Mouse (Mus musculus) testis, adult 10 weeks (tissue): ENCODE results near the gene Myl9. TPM values are rescaled to one million over a fixed set of nuclear protein-coding genes. Genes with fewer than 3 reads are reported as not detected.

Experiments
- polyA plus RNA-seq: library from polyadenylated mRNA; stranded (reverse); fragments of 350-450 nt; fragmentation: Illumina TruSeq; extraction: RNeasy Lipid Tissue Mini Kit (QIAGEN cat#74804); gene quantifications from one replicate; pipeline ENCODE4 v1.2.3, GENCODE M21; 2014; ENCODE audit warnings: low read depth, low replicate concordance

The Myl9 gene
- 8.3 TPM for polyA plus RNA-seq

GRCm38 (mm10) chr2:156774738-156775454 is at the start of gene Myl9:
TSS of gene Myl9 (plus strand) at chr2:156775420.

Other genes starting within 250 kb of the Myl9 start
- 4.6 TPM for gene Aar2, start 227.8 kb upstream of the Myl9 start, polyA plus RNA-seq
- 4.3 TPM for gene Dlgap4, start 161.7 kb upstream of the Myl9 start, polyA plus RNA-seq
- 7.4 TPM for gene Tgif2, start 64.6 kb downstream of the Myl9 start, polyA plus RNA-seq
- gene 4930518I15Rik, start 82.5 kb downstream of the Myl9 start, polyA plus RNA-seq: 2.7 TPM
- gene Rab5if, start 87.7 kb downstream of the Myl9 start, polyA plus RNA-seq: 68.7 TPM
- not detected for gene Sla2, start 111.8 kb downstream of the Myl9 start, polyA plus RNA-seq
- gene Ndrg3, start 216.6 kb downstream of the Myl9 start, polyA plus RNA-seq: 248 TPM
- gene Dsn1, start 231.7 kb downstream of the Myl9 start, polyA plus RNA-seq: 63.1 TPM